Mouse (Mus musculus) hindbrain, embryonic 11.5 days (tissue): ENCODE results near the gene Stim1. TPM values are rescaled to one million over a fixed set of nuclear protein-coding genes. Genes with fewer than 3 reads are reported as not detected.
"Not testable (repeated sequence)": the region's sequence is repeated elsewhere in the genome, so short reads cannot be mapped to it uniquely, and the experiment has no call there.

ENCODE experiments used
- ATAC-seq: fragments of 200-750 bp; cut with Nextera tagmentation; 2 replicates; pipeline ENCODE4 v1.8.0; 2017; ENCODE audit warnings: mild to moderate bottlenecking, moderate TSS enrichment, moderate library complexity; ENCODE audit not compliant: low FRiP score
- DNase-seq: peaks from one replicate; pipeline ENCODE4 v3.0.0-alpha.2; 2015; ENCODE audit warnings: low spot score
- H3K27ac ChIP-seq: fragments of 300-500 bp; sonication (generic); 2 replicates; pipeline ENCODE4 v1.5.1; 2014; ENCODE audit warnings: mild to moderate bottlenecking, low read depth, low read length
- H3K27me3 ChIP-seq: fragments of 300-500 bp; sonication (generic); 2 replicates; pipeline ENCODE4 v1.6.1; 2014; ENCODE audit warnings: mild to moderate bottlenecking, low read length, moderate library complexity, mixed read lengths; ENCODE audit not compliant: control insufficient read depth, insufficient read depth
- H3K36me3 ChIP-seq: fragments of 300-500 bp; sonication (generic); 2 replicates; pipeline ENCODE4 v1.6.1; 2014; ENCODE audit warnings: mild to moderate bottlenecking, low read length, moderate library complexity, mixed read lengths; ENCODE audit not compliant: control insufficient read depth, insufficient read depth
- H3K4me1 ChIP-seq: fragments of 300-500 bp; sonication (generic); replicated peaks from 2 replicates; pipeline ENCODE4 v1.6.1; 2014; ENCODE audit warnings: low read length, mixed read lengths; ENCODE audit not compliant: control insufficient read depth, insufficient read depth
- H3K4me2 ChIP-seq: fragments of 300-500 bp; sonication (generic); replicated peaks from 2 replicates; pipeline ENCODE4 v1.6.1; 2014; ENCODE audit warnings: mild to moderate bottlenecking, low read depth, low read length
- H3K4me3 ChIP-seq: fragments of 300-500 bp; sonication (generic); 2 replicates; pipeline ENCODE4 v1.5.1; 2014; ENCODE audit warnings: low read depth, low read length
- H3K9ac ChIP-seq: fragments of 300-500 bp; sonication (generic); 2 replicates; pipeline ENCODE4 v1.6.1; 2014; ENCODE audit warnings: low read depth, low read length
- H3K9me3 ChIP-seq: fragments of 300-500 bp; sonication (generic); 2 replicates; pipeline ENCODE4 v1.6.1; 2016; ENCODE audit warnings: low read length; ENCODE audit not compliant: control insufficient read depth
- WGBS: fragments of 180-500 bp; shearing (Covaris S2); extraction: QIAGEN DNeasy Blood & Tissue Kit; methylation state at CpG from one replicate; pipeline ENCODE4 v1.1.7; 2014; 5-methylcytosine and 5-hydroxymethylcytosine counted together
- polyA plus RNA-seq: library from polyadenylated mRNA; unstranded; fragments of >200 nt; fragmentation: Nextera tagmentation; extraction: Ambion mirVana; gene quantifications from 2 replicates; pipeline ENCODE4 v1.2.1, GENCODE M21; 2014

Stim1 gene
- polyA plus RNA-seq, 1 experiment from 2014 or later, result 10.3 TPM

GRCm38 (mm10) chr7:102258189-102258588, 9.4 kb upstream of the Stim1 start:
- no peak overlapping the region for H3K9ac ChIP-seq
- no peaks in the 10 kb centered on the region for H3K9me3 ChIP-seq
- no peak overlapping the region for H3K4me2 ChIP-seq
- no peaks in the 10 kb centered on the region for H3K27me3 ChIP-seq
- DNase-seq (peak; percentile 87), ATAC-seq (peak; percentile 78)
- no peaks in the 10 kb centered on the region for H3K36me3 ChIP-seq
- no peak overlapping the region for H3K27ac ChIP-seq
- H3K4me1 ChIP-seq, result no peaks in the 10 kb centered on the region
- no peak overlapping the region for H3K4me3 ChIP-seq
- WGBS, result 23% methylated on average over 4 of the region's 4 CpGs

- Histone ChIP-seq H3K9me3 (no peaks in the 10 kb centered on the region), H3K4me3 (no peak overlapping the region), H3K4me2 (no peak overlapping the region), H3K27ac (no peak overlapping the region), H3K4me1 (no peaks in the 10 kb centered on the region), H3K36me3 (no peaks in the 10 kb centered on the region), H3K27me3 (no peaks in the 10 kb centered on the region), H3K9ac (no peak overlapping the region)
- ATAC-seq (no peak), DNase-seq (no peak)
- WGBS, result 79% methylated on average over 3 of the region's 3 CpGs
Observed at GRCm38 (mm10) chr7:102258753-102259152, 8.9 kb upstream of the Stim1 start.

GRCm38 (mm10) chr7:102259716-102260479, 7.7 kb upstream of the Stim1 start:
- Histone ChIP-seq H3K9ac (no peak overlapping the region), H3K4me2 (no peak overlapping the region), H3K4me1 (no peaks in the 10 kb centered on the region), H3K9me3 (no peaks in the 10 kb centered on the region), H3K27ac (no peak overlapping the region), H3K36me3 (no peaks in the 10 kb centered on the region), H3K27me3 (no peaks in the 10 kb centered on the region), H3K4me3 (no peak overlapping the region)
- ATAC-seq, result no peak
- DNase-seq, result no peak
- 88% methylated on average over 10 of the region's 10 CpGs for WGBS

GRCm38 (mm10) chr7:102260518-102260917, 7.1 kb upstream of the Stim1 start:
- H3K9ac ChIP-seq, result no peak overlapping the region
- no peaks in the 10 kb centered on the region for H3K4me1 ChIP-seq
- no peak for DNase-seq
- no peaks in the 10 kb centered on the region for H3K9me3 ChIP-seq
- 88% methylated on average over 1 of the region's 1 CpGs for WGBS
- H3K4me3 ChIP-seq, result no peak overlapping the region
- H3K36me3 ChIP-seq, result no peaks in the 10 kb centered on the region
- ATAC-seq, result no peak
- no peak overlapping the region for H3K27ac ChIP-seq
- no peak overlapping the region for H3K4me2 ChIP-seq
- no peaks in the 10 kb centered on the region for H3K27me3 ChIP-seq

GRCm38 (mm10) chr7:102263020-102263419, 4.6 kb upstream of the Stim1 start:
- Histone ChIP-seq H3K4me3 (no peak overlapping the region), H3K9me3 (no peaks in the 10 kb centered on the region), H3K4me2 (no peak overlapping the region), H3K9ac (no peak overlapping the region), H3K27me3 (no peaks in the 10 kb centered on the region), H3K27ac (no peak overlapping the region), H3K4me1 (no peaks in the 10 kb centered on the region), H3K36me3 (no peaks in the 10 kb centered on the region)
- no peak for ATAC-seq
- no peak for DNase-seq
- 81% methylated on average over 2 of the region's 2 CpGs for WGBS

GRCm38 (mm10) chr7:102266021-102266400, 1.6 kb upstream of the Stim1 start:
- not testable (repeated sequence) for H3K36me3 ChIP-seq, ATAC-seq, DNase-seq, H3K9ac ChIP-seq, H3K9me3 ChIP-seq, H3K4me3 ChIP-seq, H3K27me3 ChIP-seq, H3K4me2 ChIP-seq, H3K27ac ChIP-seq, H3K4me1 ChIP-seq
- WGBS, result 95% methylated on average over 9 of the region's 10 CpGs

- Histone ChIP-seq H3K36me3 (no peaks in the 10 kb centered on the region), H3K27ac (no peak overlapping the region), H3K9me3 (no peaks in the 10 kb centered on the region), H3K27me3 (peaks cover 3% of the 10 kb centered on the region; the same call in 1 of the 2 replicates), H3K4me3 (no peak overlapping the region), H3K9ac (no peak overlapping the region), H3K4me1 (no peaks in the 10 kb centered on the region), H3K4me2 (peak overlapping the region; percentile 94; the same call in 1 of the 2 replicates)
- peak; percentile 58; the same call in 1 of the 2 replicates for ATAC-seq
- DNase-seq, result no peak
- WGBS, result 49% methylated on average over 14 of the region's 14 CpGs
Observed at GRCm38 (mm10) chr7:102266401-102267042, 1.1 kb upstream of the Stim1 start.

GRCm38 (mm10) chr7:102267113-102267579, 460 bp upstream of the Stim1 start:
- H3K4me2 ChIP-seq, result peak overlapping the region; percentile 94
- peaks cover 3% of the 10 kb centered on the region; the same call in 1 of the 2 replicates for H3K27me3 ChIP-seq
- H3K4me1 ChIP-seq, result no peaks in the 10 kb centered on the region
- H3K27ac ChIP-seq, result no peak overlapping the region
- peak overlapping the region; percentile 77 for H3K4me3 ChIP-seq
- DNase-seq, result peak; percentile 95
- peak; percentile 92 for ATAC-seq
- no peaks in the 10 kb centered on the region for H3K9me3 ChIP-seq
- H3K9ac ChIP-seq, result peak overlapping the region; percentile 62
- no peaks in the 10 kb centered on the region for H3K36me3 ChIP-seq
- WGBS, result under 1% methylated on average over 34 of the region's 34 CpGs

- H3K4me3 ChIP-seq, result peak overlapping the region; percentile 77
- H3K4me2 ChIP-seq, result peak overlapping the region; percentile 94
- DNase-seq, result no peak
- H3K9me3 ChIP-seq, result no peaks in the 10 kb centered on the region
- H3K4me1 ChIP-seq, result no peaks in the 10 kb centered on the region
- H3K27me3 ChIP-seq, result peaks cover 3% of the 10 kb centered on the region; the same call in 1 of the 2 replicates
- no peak overlapping the region for H3K27ac ChIP-seq
- H3K36me3 ChIP-seq, result no peaks in the 10 kb centered on the region
- peak overlapping the region; percentile 62; the same call in 1 of the 2 replicates for H3K9ac ChIP-seq
- WGBS, result 9% methylated on average over 12 of the region's 12 CpGs
- no peak for ATAC-seq
Observed at GRCm38 (mm10) chr7:102268395-102268748, 766 bp downstream of the Stim1 start.
